Mouse (Mus musculus): Measurements from ENCODE around the gene Mia3.
A peak's percentile ranks its signal among the peaks of the same experiment; 100 is the strongest.
"Not testable (repeated sequence)": the region's sequence is repeated elsewhere in the genome, so short reads cannot be mapped to it uniquely, and the experiment has no call there.

Mia3 gene

DNA sequence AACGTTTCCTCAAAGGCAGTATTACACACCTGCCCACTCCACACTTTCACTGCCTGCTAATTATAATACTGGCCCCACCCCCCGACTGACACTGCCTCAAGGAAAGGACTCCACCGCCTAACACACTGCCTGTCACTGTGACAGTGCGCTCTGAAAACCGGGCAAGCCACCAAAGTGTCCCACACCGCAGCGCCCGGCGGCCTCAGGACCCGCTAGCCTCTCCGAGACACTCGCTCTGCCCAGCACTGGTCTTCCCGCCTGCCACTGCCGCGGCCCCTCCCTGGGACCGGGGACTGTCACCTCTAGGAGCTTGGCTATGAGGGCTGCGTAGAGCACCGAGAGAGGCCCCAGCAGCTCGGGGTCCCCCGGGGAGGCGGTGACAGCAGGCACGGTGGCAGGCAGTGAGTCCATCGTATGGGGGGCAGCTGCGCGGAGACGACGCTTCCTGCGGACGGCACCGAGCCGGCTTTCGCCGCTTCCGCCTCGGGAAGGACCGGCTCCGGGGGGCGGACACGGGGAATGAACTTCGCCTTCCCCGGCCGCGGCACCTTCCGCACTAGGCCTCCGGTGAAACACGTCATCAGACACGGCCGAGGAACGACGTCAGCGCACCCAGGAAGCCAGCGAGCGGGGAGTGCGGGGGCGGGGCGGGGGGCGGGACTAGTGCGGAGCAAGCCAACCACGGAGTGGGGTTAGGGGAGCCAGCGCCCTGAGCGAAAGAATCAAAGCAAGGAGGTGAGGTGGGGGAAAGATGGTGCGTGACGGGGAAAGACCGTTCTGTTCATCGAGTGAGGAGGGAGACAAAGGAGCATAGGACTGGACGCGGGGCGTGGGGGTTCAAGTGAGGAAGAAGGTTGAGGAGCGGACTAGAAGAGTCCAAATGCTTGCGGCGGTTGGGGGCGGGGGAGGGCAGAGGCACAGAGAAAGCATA, 24.2 kb downstream of the Mia3 start:
- peak; percentile 93 for DNase-seq

DNA sequence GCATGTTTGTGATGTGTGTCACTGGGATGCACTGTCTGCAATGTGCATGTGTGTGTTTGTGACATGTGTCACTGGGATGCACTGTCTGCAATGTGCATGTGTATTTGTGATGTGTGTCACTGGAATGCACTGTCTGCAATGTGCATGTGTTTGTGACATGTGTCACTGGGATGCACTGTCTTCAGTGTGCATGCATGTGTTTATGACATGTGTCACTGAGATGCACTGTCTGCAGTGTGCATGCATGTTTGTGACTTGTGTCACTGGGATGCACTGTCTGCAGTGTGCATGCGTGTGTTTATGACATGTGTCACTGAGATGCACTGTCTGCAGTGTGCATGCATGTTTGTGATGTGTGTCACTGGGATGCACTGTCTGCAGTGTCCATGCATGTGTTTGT, 26.5 kb downstream of the Mia3 start:
- not testable (repeated sequence) for DNase-seq

DNA sequence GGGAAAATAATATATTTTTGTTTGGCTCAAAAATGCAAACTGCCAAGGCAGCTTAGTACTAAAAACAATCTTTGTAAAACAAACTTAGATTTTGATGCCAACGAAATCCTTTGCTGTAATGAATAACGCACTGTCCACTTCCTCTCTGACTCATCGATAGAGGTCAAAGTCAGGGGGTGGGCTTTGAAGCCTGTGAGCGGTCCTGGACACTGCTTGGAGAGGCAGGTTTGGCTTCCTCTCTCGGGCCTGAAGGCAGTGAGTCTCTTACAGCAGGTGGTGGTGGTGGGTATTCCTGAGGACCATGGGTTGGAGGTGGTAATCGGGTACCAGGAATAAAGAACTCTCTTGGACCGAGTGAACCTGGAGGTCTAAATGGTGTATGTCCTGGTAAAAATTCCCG, 42.2 kb downstream of the Mia3 start:
- no peak for DNase-seq

DNA sequence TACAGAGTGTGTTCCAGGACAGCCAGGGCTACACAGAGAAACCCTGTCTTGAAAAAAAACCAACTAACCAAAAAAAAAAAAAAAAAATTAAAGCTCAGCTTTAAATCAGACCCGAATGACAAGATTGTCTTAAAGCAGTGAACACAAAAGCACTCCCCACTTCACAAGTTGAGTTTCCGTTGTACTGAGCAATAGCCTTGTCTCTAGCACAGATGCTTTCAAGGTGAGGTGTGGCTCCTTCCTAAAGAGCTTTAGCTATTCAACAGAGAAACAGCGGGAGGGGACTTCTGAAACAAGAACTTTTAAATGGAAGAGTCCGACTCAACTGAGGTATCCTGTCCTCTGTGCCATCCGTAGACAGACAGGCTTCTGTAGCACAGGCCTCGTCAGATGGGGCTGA, 44.9 kb downstream of the Mia3 start:
- no peak for DNase-seq

DNA sequence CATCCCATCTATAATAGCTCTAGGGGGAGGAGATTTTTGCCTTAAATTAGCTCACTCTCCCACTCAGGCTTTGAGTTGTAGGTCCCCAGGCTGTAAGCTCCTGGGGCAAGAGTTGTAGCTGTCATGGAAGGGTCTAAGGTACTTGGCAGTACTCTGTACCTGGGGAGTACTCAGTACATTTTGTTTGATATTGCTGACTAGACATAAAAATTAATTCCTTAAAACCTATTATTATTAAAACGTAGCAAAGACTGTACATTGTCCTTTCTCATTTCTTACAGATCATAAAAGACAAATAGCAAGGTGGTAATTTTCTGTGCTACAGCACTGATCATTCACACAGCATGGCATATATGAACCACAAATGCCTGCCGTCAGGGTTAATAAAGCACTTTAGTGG, 45.4 kb downstream of the Mia3 start:
- DNase-seq = no peak

DNA sequence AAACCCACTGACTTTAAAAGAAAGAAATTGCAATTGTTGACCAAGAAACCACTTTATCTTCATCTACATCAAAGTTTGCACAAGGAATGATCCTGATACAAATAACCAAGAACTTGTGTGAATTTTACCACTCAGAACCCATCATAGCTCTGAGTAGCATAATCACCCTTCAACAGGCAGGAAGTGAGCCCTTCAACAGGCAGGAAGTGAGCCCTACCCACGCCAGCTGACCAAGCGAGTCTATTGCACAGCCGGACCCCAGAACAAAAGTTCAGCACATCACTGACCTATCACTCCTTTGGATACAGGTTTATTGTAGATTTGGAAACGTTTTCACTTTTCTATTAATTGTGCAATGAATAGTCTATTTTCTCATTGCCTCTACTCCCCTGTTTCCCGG, 46.9 kb downstream of the Mia3 start:
- DNase-seq = not testable (repeated sequence)

DNA sequence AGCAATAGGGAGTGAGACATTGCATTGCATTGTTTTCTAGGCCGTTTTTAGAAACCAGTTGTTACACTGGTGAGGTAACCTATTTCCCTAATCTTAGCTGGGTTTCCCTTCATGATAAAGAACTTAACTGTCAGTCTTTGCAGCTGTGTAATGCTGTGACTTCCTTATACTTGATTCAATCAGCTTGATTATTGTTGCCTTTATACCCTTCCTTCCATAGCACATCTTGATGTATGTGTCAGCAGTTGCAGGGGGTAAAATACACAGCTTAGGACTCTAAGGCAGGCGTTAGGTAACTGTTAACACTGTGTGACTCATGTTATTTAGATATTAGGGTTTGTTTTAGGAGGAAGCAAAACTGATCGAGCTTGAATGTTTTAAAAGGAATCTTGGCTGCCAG, 48.6 kb downstream of the Mia3 start:
- DNase-seq = no peak

DNA sequence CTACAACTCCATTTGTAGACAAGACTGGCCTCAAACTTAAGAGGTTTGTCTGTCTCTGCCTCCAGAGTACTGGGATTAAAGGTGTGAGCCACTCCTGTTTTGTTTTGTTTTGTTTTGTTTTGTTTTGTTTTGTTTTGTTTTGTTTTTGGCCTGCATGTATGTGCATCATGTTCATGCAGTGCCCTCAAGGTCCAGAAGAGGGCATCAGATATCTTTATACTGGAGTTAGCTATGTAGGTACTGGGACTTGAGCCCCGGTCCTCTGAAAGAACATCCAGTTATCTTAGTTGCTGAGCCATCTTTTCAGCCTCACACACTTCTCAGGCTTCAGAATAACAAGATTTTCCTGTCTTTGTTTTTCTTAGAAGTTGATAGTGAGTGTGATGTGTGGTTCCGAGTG, 53.6 kb downstream of the Mia3 start:
- DNase-seq = peak; percentile 32

DNA sequence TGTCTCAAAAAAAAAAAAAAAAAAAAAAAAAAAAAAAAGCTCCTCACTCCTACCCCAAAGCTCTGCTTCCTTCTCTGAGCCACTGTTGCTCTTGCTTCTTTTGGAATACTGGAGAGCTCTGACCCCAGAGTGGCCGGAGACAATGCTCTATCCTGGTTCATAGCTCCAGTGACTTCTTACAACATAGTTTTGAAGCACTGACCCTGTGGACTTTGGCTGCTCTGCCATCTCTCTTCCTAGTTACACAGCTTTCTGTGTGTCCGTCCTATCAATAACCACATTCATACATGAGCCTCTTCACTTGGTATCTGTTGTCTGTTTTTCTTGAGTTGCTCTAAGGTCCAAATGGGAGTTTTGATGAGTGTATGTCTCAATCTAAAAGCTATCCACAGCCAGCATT, 57.3 kb downstream of the Mia3 start:
- no peak for DNase-seq

DNA sequence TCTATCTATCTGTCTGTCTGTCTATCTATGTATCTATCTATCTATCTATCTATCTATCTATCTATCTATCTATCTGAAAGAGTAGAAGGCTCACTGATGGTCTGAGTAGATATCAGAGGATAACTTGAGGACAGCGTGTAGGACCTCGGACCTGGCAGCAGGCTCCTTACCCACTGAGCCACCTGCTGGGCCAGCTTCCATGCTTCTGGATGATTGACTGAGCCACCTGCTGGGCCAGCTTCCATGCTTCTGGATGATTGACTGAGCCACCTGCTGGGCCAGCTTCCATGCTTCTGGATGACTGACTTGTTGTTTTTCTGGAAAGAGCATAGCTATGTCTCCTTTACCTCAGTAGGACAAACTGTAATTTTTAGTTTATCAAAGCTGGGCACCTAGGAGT, 59.8 kb downstream of the Mia3 start:
- DNase-seq = not testable (repeated sequence)

DNA sequence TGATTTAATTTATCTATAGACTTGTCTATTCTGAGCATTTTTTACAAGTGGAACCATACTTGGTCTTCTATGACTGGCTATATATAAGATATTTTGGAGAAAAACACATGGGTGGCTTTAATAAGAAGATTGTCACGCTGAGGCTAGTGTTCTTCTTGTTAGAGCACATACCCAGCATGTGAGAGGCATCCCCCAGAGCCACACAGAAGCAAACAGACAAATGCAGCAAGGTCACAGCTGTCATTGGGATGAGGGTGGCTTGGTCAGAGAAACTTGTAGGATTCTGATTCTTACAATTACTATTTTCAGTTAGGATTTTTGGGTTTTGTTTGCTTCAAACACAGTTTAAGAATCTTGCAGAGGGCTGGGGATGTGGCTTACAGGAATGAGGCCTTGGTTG, 60.9 kb downstream of the Mia3 start:
- DNase-seq = no peak

DNA sequence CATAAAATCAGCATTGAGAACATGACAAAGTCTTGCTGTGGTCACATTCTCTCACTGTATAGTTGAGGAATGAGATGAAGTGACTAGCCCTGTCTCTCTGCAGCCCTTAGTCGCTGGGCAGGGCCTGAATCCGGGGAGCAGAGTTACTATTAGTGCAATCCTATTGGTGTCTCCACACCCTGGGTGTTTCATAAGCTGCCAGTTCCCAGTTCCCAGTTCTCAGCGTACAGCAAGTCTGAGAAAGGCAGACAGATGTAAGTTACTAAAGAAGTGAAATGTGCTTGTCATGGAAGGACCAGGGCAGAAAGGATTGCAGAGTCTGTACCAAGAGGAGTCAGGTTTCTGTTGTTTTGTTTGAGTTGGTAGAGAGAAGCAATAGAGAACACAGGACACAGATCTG, 61.8 kb downstream of the Mia3 start:
- DNase-seq = no peak

DNA sequence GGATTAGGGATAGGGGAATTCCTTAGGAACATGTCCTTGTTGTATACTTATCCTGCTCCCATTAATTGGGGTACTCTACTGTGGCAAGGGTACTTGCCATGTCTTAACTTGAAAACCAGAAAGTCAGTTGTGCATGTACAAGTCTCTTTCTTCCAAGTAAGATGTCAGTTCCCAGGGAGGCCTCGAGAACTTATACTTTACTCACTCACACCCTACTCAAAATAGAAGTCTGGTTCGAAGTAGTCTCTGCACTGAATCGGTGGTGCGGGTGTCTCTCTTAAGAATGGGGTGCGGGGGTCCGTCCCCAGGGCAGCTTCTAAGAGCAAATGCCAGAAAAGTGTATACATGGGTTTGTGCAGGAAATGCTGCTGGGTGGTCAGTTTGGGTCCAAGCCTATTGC, 70.2 kb downstream of the Mia3 start:
- DNase-seq = peak; percentile 91

DNA sequence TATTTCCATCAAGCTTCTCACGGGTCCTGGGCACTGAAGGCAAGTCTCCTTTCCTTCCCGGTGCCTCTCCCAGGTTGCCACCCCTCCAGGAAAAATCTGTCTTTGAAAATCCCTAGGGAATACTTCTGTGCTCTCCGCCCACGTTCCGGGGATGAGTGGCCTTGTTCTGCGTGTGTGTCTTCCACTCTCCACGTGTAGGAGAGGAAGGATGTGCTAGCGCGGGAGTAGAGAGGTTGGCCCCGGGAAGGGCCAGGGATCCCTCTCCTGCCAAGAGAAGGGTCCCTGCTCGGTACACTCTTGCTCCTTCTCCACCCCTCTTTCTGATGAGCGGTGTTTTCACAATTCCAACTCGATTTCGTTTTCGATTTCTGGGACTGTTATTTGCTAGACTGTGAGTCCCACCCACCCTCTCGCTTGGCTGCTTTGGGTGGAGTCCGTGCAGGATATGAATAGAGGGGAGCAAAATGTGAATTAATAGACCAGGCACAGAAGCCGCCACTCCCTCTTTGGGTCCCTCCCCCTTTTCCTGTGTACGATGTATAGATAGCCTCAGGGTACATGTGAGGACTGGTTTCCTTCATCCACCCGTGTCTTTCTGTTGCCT, 71.4 kb downstream of the Mia3 start:
- DNase-seq = peak; percentile 51

DNA sequence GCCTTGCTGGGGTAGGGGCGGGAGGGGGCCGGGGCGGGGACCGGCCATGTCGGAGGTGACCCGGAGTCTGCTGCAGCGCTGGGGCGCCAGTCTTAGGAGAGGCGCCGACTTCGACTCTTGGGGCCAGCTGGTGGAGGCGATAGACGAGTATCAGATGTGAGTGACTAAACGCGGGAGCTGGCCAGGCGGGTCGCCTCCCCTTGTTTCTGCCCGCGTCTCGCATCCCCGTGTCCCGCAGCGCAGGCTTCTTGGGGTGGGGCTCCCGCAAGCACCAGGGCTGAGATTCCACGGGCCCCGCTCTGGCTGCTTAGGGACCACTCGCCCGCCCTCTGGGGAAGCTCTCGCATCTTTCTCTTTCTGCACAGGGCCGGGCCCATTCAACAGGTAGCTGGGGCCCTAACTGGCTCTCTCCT, 71.9 kb downstream of the Mia3 start:
- DNase-seq = peak; percentile 62

DNA sequence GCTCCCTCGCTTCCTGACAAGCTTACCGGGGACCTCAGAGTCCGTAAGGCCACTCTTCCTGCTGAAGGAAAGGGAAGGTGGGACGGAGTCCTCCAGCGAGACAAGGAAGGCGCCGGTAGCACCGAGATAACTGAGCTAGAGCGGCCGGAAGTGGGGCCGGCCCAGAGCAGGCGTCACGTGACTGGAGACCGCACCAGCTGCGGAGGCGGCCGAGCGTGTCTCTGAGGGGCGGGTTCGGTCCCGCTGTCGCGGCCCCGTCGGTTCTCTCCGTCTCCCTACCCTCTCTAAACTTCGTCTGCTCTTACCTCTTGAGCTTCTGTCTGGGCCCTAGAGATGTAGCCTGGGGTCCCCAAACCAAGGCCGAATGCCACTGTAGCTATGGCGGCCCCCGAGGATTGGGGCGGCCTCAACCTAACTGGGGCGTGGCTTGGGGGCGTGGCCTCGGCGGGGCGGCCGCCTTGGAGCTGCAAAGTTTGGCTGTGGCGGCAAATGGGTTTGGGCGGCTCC, 72.4 kb downstream of the Mia3 start, which contains the start of gene Brox:
Brox (minus strand) TSS at position 393 of the 507 bp plus-strand sequence.
- peak; percentile 97 for DNase-seq

DNA sequence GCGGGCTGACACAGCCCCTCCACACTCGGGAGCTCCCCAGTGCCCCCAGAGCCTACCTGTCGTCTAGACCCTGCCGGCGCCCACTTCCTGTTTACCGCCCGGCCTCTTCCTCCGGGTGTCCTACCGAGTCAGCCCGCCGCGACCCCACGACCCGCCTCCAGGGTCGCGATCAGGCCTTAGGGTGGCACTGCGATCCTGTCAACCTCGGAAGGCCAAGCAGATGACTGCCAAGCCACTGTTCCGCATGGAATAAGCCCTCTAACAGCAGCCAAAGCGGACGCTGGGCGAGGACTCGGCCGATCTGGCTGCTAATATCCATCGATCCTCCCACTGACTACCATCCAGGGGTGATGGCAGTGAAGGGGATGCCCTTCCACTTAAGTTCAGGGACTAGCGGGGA, 72.9 kb downstream of the Mia3 start, which contains the start of gene Aida:
Aida (plus strand) TSS at position 126 of the 400 bp plus-strand sequence.
- peak; percentile 87 for DNase-seq

DNA sequence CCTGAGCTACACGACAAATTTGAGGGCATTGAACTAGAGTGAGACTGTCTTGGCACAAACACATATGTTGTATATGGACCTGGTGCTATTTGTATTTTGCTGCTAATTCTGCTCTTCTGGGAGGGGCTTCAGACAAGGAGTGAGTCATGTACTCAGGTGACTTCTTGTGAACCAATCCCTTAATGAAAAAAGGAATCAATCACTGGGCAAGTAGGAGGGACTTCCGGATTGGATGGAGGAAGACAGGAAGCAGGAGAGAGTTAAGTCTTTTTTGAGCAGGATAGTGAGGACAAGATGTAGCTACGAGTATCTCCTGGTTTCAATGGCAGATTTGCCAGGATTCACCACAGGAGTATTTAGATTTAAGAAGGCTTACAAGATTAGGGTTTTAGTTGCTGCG, 79.8 kb downstream of the Mia3 start:
- DNase-seq = no peak

DNA sequence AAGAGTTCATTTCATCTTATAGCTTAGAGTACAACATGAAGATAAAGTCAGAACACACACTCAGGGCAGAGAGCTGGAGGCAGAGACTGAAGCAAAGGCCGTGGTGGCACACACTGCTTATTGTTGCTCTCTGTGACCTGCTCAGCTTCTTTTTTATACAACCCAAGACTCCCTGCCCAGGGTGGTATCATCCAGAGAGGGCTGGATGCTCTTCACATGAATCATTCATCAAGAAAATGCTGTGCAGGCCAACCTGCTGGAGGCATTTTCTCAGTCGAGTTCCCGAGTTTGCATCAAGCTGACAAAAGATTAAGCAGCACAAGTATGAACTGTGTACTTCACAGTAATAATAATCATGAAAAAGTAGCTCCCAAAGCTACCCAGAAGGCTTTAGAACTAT, 81.0 kb downstream of the Mia3 start:
- DNase-seq = no peak
